Mouse (Mus musculus): ENCODE data around the gene Epb41l1.

- TF ChIP-seq CTCF (IDR thresholded peaks at IDR 0.05; ENCODE audit: control insufficient read depth, insufficient read depth, insufficient replicate concordance, low read depth, low read length), result no peak
- TF ChIP-seq POLR2A (IDR thresholded peaks at IDR 0.05; ENCODE audit: control insufficient read depth, low read depth, low read length), result no peak
Observed at GRCm38 (mm10) chr2:156446489-156447035, 25.9 kb downstream of the Epb41l1 start.
